In genomic region chr1:192799165-192799991, GRCm38 (mm10) we compare ENCODE assay signal across 9 mouse cellular contexts. TPM values are rescaled to one million over a fixed set of nuclear protein-coding genes. Genes with fewer than 3 reads are reported as not detected.
DNase-seq lines count a peak whose midpoint lies in the region; ATAC-seq and TF ChIP-seq lines count a peak whose summit lies in the region.
"Had no signal": no experiment of that assay in that cellular context is flagged by ENCODE, and none has a peak within 500 bp of the region (broad histone marks: within the 10 kb centered on the region; RNA-seq: fewer than 3 reads in every experiment).

No protein-coding gene starts in this region.

- no peaks in the 10 kb centered on the region for H3K79me2 ChIP-seq in MEL (ENCODE audit: control insufficient read depth, insufficient read depth, low read length, poor library complexity)

- peak overlapping the region; percentile 61 for H3K27ac ChIP-seq in heart, embryonic 13.5 days (replicated peaks)
- no peak overlapping the region for H3K27ac ChIP-seq in MEL (ENCODE audit: control insufficient read depth, low read depth, low read length)
- H3K27ac ChIP-seq in forebrain, embryonic 16.5 days (ENCODE audit: low read length): peak overlapping the region; percentile 34
- H3K27ac ChIP-seq: neural tube, embryonic 12.5 days had no signal

- no peak for DNase-seq in heart, postnatal 4 days
- peak; percentile 49 for DNase-seq in MEL (ENCODE audit: low read depth, low spot score)
- no peak for DNase-seq in adrenal gland, postnatal 10 days
- no peak for DNase-seq in urinary bladder, adult 2 months (ENCODE audit: low spot score)
- no peak for DNase-seq in urinary bladder, postnatal 4 days (ENCODE audit: low spot score in 2 of 2)

- no peak overlapping the region for H3K9ac ChIP-seq in heart, embryonic 13.5 days
- H3K9ac ChIP-seq in MEL (ENCODE audit: control insufficient read depth, low read depth, low read length, poor library complexity, severe bottlenecking): no peak overlapping the region
- H3K9ac ChIP-seq in forebrain, embryonic 16.5 days (replicated peaks; ENCODE audit: low read depth, low read length): no peak overlapping the region
- H3K9ac ChIP-seq: neural tube, embryonic 12.5 days had no signal

- no peaks in the 10 kb centered on the region for H3K36me3 ChIP-seq in heart, embryonic 13.5 days
- H3K36me3 ChIP-seq in MEL (ENCODE audit: control insufficient read depth in 1 of 2, insufficient read depth in 2 of 2, low read length in 2 of 2): peaks cover 0 to 9% of the 10 kb centered on the region in 2 experiments; a peak in 1 of 4 replicates
- no peaks in the 10 kb centered on the region for H3K36me3 ChIP-seq in forebrain, embryonic 16.5 days (ENCODE audit: control insufficient read depth, insufficient read depth)
- H3K36me3 ChIP-seq: neural tube, embryonic 12.5 days had no signal

- peaks cover 48% of the 10 kb centered on the region for H3K4me1 ChIP-seq in heart, embryonic 13.5 days
- H3K4me1 ChIP-seq in MEL (ENCODE audit: control insufficient read depth in 1 of 2, insufficient read depth in 2 of 2, low read length in 2 of 2): peaks cover 0 to 12% of the 10 kb centered on the region in 2 experiments; a peak in 3 of 4 replicates
- peaks cover 12% of the 10 kb centered on the region for H3K4me1 ChIP-seq in forebrain, embryonic 16.5 days (replicated peaks; ENCODE audit: control insufficient read depth, insufficient read depth, low read length)

- WGBS in heart, embryonic 13.5 days: 31% methylated on average over 10 of the region's 10 CpGs
- 20% methylated on average over 10 of the region's 10 CpGs for WGBS in forebrain, embryonic 16.5 days

- TF ChIP-seq EP300 in MEL (IDR thresholded peaks at IDR 0.05; ENCODE audit: low read depth in 1 of 2, low read length in 2 of 2): no peak

- TF ChIP-seq CTCF in MEL (IDR thresholded peaks at IDR 0.05 in 2 of 3, conservative IDR thresholded peaks at IDR 0.05 in 1 of 3; ENCODE audit: control insufficient read depth in 1 of 3, insufficient read depth in 1 of 3, low read depth in 2 of 3, low read length in 3 of 3, poor library complexity in 1 of 3, severe bottlenecking in 1 of 3): no peak

- H3K27me3 ChIP-seq in heart, embryonic 13.5 days (replicated peaks): no peaks in the 10 kb centered on the region
- no peaks in the 10 kb centered on the region for H3K27me3 ChIP-seq in MEL (ENCODE audit: control insufficient read depth in 1 of 2, insufficient read depth in 2 of 2, low read length in 2 of 2)
- H3K27me3 ChIP-seq in forebrain, embryonic 16.5 days (replicated peaks; ENCODE audit: control insufficient read depth, insufficient read depth, low read length): no peaks in the 10 kb centered on the region
- H3K27me3 ChIP-seq: neural tube, embryonic 12.5 days had no signal

- peaks cover 5% of the 10 kb centered on the region; the same call in 1 of the 2 replicates for H3K9me3 ChIP-seq in heart, embryonic 13.5 days
- H3K9me3 ChIP-seq in MEL (replicated peaks; ENCODE audit: insufficient read depth, low read length): no peaks in the 10 kb centered on the region
- H3K9me3 ChIP-seq in forebrain, embryonic 16.5 days (ENCODE audit: control insufficient read depth, low read length): no peaks in the 10 kb centered on the region
- H3K9me3 ChIP-seq: neural tube, embryonic 12.5 days had no signal

- H3K4me2 ChIP-seq in heart, embryonic 13.5 days: no peak overlapping the region
- H3K4me2 ChIP-seq in forebrain, embryonic 16.5 days (ENCODE audit: low read length): no peak overlapping the region
- H3K4me2 ChIP-seq: neural tube, embryonic 12.5 days had no signal

- TF ChIP-seq RAD21 in MEL (IDR thresholded peaks at IDR 0.05; ENCODE audit: low read depth, low read length): no peak

- H3K4me3 ChIP-seq in heart, embryonic 13.5 days: no peak overlapping the region
- H3K4me3 ChIP-seq in MEL (ENCODE audit: control insufficient read depth in 1 of 2, insufficient read depth in 1 of 2, low read depth in 2 of 2, low read length in 2 of 2): no peak overlapping the region
- H3K4me3 ChIP-seq in forebrain, embryonic 16.5 days (replicated peaks; ENCODE audit: low read length): no peak overlapping the region
- H3K4me3 ChIP-seq: neural tube, embryonic 12.5 days had no signal

- no peak for ATAC-seq in heart, embryonic 13.5 days (ENCODE audit: extremely low read depth, insufficient number of reproducible peaks, low FRiP score, low TSS enrichment)
- ATAC-seq in forebrain, embryonic 16.5 days: peak; percentile 82
- peak; percentile 34; the same call in 1 of the 2 replicates for ATAC-seq in megakaryocyte, adult 5-6 weeks (ENCODE audit: poor library complexity, severe bottlenecking)

- no peak for TF ChIP-seq POLR2A in MEL (IDR thresholded peaks at IDR 0.05; ENCODE audit: control insufficient read depth in 1 of 2, insufficient read depth in 1 of 2, low read depth in 1 of 2, low read length in 2 of 2, poor library complexity in 1 of 2)

TF ChIP-seq in MEL, 35 proteins besides CTCF, POLR2A, EP300 and RAD21:
- TF ChIP-seq ZNF384 (IDR thresholded peaks at IDR 0.05; ENCODE audit: low read depth, low read length) (peak; percentile 57), MAZ (IDR thresholded peaks at IDR 0.05; ENCODE audit: low read depth, low read length) (no peak)

RNA-seq across cellular contexts. Expression of gene Hhat, which starts 28.4 kb away (rescaled TPM):
- 6.3 and 6.4 TPM in 2 replicates for polyA plus RNA-seq in heart, embryonic 13.5 days (2015; fragmentation: Nextera tagmentation; extraction: Ambion mirVana)
- 1 to 10 TPM; 3.8 to 5.6 TPM for total RNA-seq in heart, postnatal 4 days (2021)
- total RNA-seq in MEL (2012; rRNA removed): 0.36 and 0.39 TPM in 2 replicates
- 1 to 10 TPM in 1 of 2 experiments, not detected in 1; 1.0 TPM for polyA plus RNA-seq in MEL (2012; ENCODE audit: insufficient read depth in 1 of 2, insufficient read length in 2 of 2, low read depth in 1 of 2, low replicate concordance in 2 of 2, missing spikeins in 1 of 2)
- polyA plus RNA-seq in forebrain, embryonic 16.5 days (2015; fragmentation: Nextera tagmentation; extraction: Ambion mirVana): 3.6 and 4.2 TPM in 2 replicates
- 1.1 TPM in 2 replicates for total RNA-seq in megakaryocyte, adult 5-6 weeks (2015)
- 0.99 and 2.6 TPM in 2 replicates for total RNA-seq in megakaryocyte, adult 5-6 weeks (2017)
- total RNA-seq in adrenal gland, postnatal 10 days (2021): 1 to 10 TPM; 6.8 to 7.3 TPM
- 2.7 and 3.1 TPM in 2 replicates for polyA plus RNA-seq in urinary bladder, adult 2 months (2012; rRNA removed)

RNA-seq across cellular contexts. Expression of gene Sertad4, which starts 56.2 kb away (rescaled TPM):
- polyA plus RNA-seq in heart, embryonic 13.5 days (2015; fragmentation: Nextera tagmentation; extraction: Ambion mirVana): 13.7 and 14.2 TPM in 2 replicates
- total RNA-seq in heart, postnatal 4 days (2021): 10 to 100 TPM; 14.9 to 16.7 TPM
- not detected in 2 replicates for total RNA-seq in MEL (2012; rRNA removed)
- polyA plus RNA-seq in MEL (2012; ENCODE audit: insufficient read depth in 1 of 2, insufficient read length in 2 of 2, low read depth in 1 of 2, low replicate concordance in 2 of 2, missing spikeins in 1 of 2): not detected
- polyA plus RNA-seq in forebrain, embryonic 16.5 days (2015; fragmentation: Nextera tagmentation; extraction: Ambion mirVana): 38.1 and 41.9 TPM in 2 replicates
- total RNA-seq in megakaryocyte, adult 5-6 weeks (2015): not detected in 2 replicates
- not detected in 2 replicates for total RNA-seq in megakaryocyte, adult 5-6 weeks (2017)
- 1 to 10 TPM; 7.9 to 9.3 TPM for total RNA-seq in adrenal gland, postnatal 10 days (2021)
- 13.2 and 13.8 TPM in 2 replicates for polyA plus RNA-seq in urinary bladder, adult 2 months (2012; rRNA removed)
